Mouse (Mus musculus) kidney, adult 2 months (tissue): Measurements from ENCODE around the gene Srsf7.

Experiments
- CTCF ChIP-seq: fragments of 200-500 bp; conservative IDR thresholded peaks from 2 replicates; pipeline ENCODE4 v1.5.1; 2011; ENCODE audit warnings: low read depth, mild to moderate bottlenecking, control low read depth, low read length, moderate library complexity, mixed read lengths; ENCODE audit not compliant: insufficient read depth, insufficient read length
- POLR2A ChIP-seq: fragments of 200-500 bp; IDR thresholded peaks from one replicate; pipeline ENCODE4 v1.6.1; 2011; ENCODE audit warnings: low read depth, low read length, control low read depth

GRCm38 (mm10) chr17:80205657-80206056 is 1.4 kb downstream of the Srsf7 start:
- TF ChIP-seq CTCF = no peak
- TF ChIP-seq POLR2A = no peak
